Mouse (Mus musculus) E14TG2a.4 (cell line): ENCODE data around the gene Gsg1.

ENCODE experiments used
- CTCF ChIP-seq: conservative IDR thresholded peaks from 2 replicates; pipeline ENCODE4 v1.5.1; 2014; ENCODE audit warnings: low read length
- POU5F1 ChIP-seq: IDR thresholded peaks from 2 replicates; pipeline ENCODE4 v1.6.1; 2014; ENCODE audit warnings: low read length, borderline replicate concordance

DNA sequence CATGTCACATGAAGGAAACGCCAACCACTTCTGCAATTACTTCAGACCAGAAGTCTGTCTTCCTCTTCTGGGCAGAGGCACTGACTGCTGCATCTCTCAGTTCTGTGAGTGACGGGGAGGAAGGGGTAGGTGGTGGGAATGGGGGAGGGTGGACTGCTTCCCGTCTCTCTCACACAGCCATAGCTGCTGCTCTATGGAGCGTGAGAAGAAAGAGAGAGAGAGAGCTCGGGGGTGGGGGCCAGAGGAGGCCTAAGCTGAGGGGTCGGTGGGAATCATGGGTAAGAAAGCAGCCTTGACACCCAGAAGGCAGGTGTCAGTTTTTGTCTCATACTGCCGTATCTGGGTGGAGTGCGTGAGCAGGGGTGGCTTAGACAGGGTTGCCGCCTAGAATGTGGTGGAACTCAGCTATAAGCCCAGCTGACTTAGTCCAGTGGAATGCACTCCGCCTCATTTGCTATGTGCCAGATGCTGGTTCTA is 25.6 kb downstream of the Gsg1 start:
- TF ChIP-seq CTCF = no peak
- no peak for TF ChIP-seq POU5F1
